Mouse (Mus musculus) liver, postnatal 0 days (tissue): ENCODE data around the gene Tent4a.

Source experiments
- CTCF ChIP-seq: sonication (generic); IDR thresholded peaks from 2 replicates; pipeline ENCODE4 v1.5.1; 2016; ENCODE audit warnings: antibody characterized with exemption, low read depth
- EP300 ChIP-seq: IDR thresholded peaks from 2 replicates; pipeline ENCODE4 v1.6.1; 2016; ENCODE audit warnings: antibody characterized with exemption, low read depth, mild to moderate bottlenecking

- TF ChIP-seq CTCF: no peak
- TF ChIP-seq EP300: no peak
These were observed 47.3 kb downstream of the Tent4a start for GRCm38 (mm10) chr13:69487108-69487507.
